In genomic region chr9:15493925-15494558, GRCm38 (mm10) we compare ENCODE assay signal across 7 mouse cellular contexts. TPM values are rescaled to one million over a fixed set of nuclear protein-coding genes. Genes with fewer than 3 reads are reported as not detected.
DNase-seq lines count a peak whose midpoint lies in the region; ATAC-seq lines count a peak whose summit lies in the region.

No protein-coding gene starts in this region.

- 0 out of 2 replicates have a peak overlapping the region, but pooled peaks have one; percentile 36 for H3K27ac ChIP-seq in limb, embryonic 11.5 days (replicated peaks; ENCODE audit: low read depth, low read length)
- no peak overlapping the region for H3K27ac ChIP-seq in midbrain, embryonic 11.5 days (ENCODE audit: low read depth, low read length)

- no peaks in the 10 kb centered on the region for H3K9me3 ChIP-seq in limb, embryonic 11.5 days (ENCODE audit: control insufficient read depth, low read length)
- H3K9me3 ChIP-seq in midbrain, embryonic 11.5 days (ENCODE audit: control insufficient read depth, low read length), result no peaks in the 10 kb centered on the region

- H3K4me3 ChIP-seq in limb, embryonic 11.5 days (ENCODE audit: low read depth, low read length), result peak overlapping the region; percentile 71
- peak overlapping the region; percentile 84 for H3K4me3 ChIP-seq in midbrain, embryonic 11.5 days (ENCODE audit: low read depth, low read length)

- DNase-seq in adrenal gland, adult 8-10 months, result peak; percentile 55
- DNase-seq in embryo, embryonic 11.5 days (ENCODE audit: low read depth, low spot score), result peak; percentile 56
- peak; percentile 65 to 77 for DNase-seq in heart, adult 18-20 months
- DNase-seq in kidney, adult 11 months, result peak; percentile 57
- DNase-seq in limb, embryonic 11.5 days (ENCODE audit: low spot score), result peak; percentile 78
- peak; percentile 96 for DNase-seq in midbrain, embryonic 11.5 days (ENCODE audit: low spot score, missing footprints)
- peak; percentile 2 for DNase-seq in spleen, adult 12 weeks (ENCODE audit: low spot score)

- no peaks in the 10 kb centered on the region for H3K36me3 ChIP-seq in limb, embryonic 11.5 days (ENCODE audit: control insufficient read depth, insufficient read depth, low read length)
- H3K36me3 ChIP-seq in midbrain, embryonic 11.5 days (ENCODE audit: control insufficient read depth, insufficient read depth, low read length), result no peaks in the 10 kb centered on the region

- WGBS in limb, embryonic 11.5 days, result 3% methylated on average over 35 of the region's 37 CpGs
- WGBS in midbrain, embryonic 11.5 days, result 1% methylated on average over 33 of the region's 37 CpGs

- peak; percentile 76; the same call in 1 of the 2 replicates for ATAC-seq in limb, embryonic 11.5 days (ENCODE audit: insufficient number of reproducible peaks, low FRiP score, low TSS enrichment, low read depth)
- peak; percentile 68 for ATAC-seq in midbrain, embryonic 11.5 days (ENCODE audit: low FRiP score)

- H3K4me1 ChIP-seq in limb, embryonic 11.5 days (ENCODE audit: control insufficient read depth, insufficient read depth, low read length), result peaks cover 16% of the 10 kb centered on the region
- peaks cover 14% of the 10 kb centered on the region for H3K4me1 ChIP-seq in midbrain, embryonic 11.5 days (ENCODE audit: control insufficient read depth, insufficient read depth, low read length)

- H3K9ac ChIP-seq in limb, embryonic 11.5 days (ENCODE audit: low read length), result peak overlapping the region; percentile 88
- H3K9ac ChIP-seq in midbrain, embryonic 11.5 days (ENCODE audit: low read length), result peak overlapping the region; percentile 90

- no peaks in the 10 kb centered on the region for H3K27me3 ChIP-seq in limb, embryonic 11.5 days (ENCODE audit: control insufficient read depth, insufficient read depth, low read length)
- H3K27me3 ChIP-seq in midbrain, embryonic 11.5 days (ENCODE audit: control insufficient read depth, insufficient read depth, low read length), result no peaks in the 10 kb centered on the region

- peak overlapping the region; percentile 87 for H3K4me2 ChIP-seq in limb, embryonic 11.5 days (ENCODE audit: low read depth, severe bottlenecking)
- H3K4me2 ChIP-seq in midbrain, embryonic 11.5 days, result peak overlapping the region; percentile 97

RNA-seq across cellular contexts. Expression of gene Smco4, which starts 0.8 kb away (rescaled TPM):
- 10 to 100 TPM; 26.9 to 37.0 (median 28.7) TPM for total RNA-seq in adrenal gland, adult 8-10 months (2022)
- 10 to 100 TPM; 19.1 to 24.0 TPM for total RNA-seq in heart, adult 18-20 months (2021)
- polyA plus RNA-seq in limb, embryonic 11.5 days (2014; fragmentation: Nextera tagmentation; extraction: Ambion mirVana), result 4.9 and 7.5 TPM in 2 replicates
- 3.0 and 3.7 TPM in 2 replicates for polyA plus RNA-seq in midbrain, embryonic 11.5 days (2014; fragmentation: Nextera tagmentation; extraction: Ambion mirVana)

Comparison
In these comparisons a context has a peak if more than half of its experiments do, and no peak if none do; other contexts are left out.
1. DNase-seq: peak in every context shown above with its lines; median percentile 96 in midbrain, embryonic 11.5 days; 78 in limb, embryonic 11.5 days; 71 in heart, adult 18-20 months; 57 in kidney, adult 11 months; 56 in embryo, embryonic 11.5 days; 55 in adrenal gland, adult 8-10 months; 2 in spleen, adult 12 weeks.